Mouse (Mus musculus) MEL (cell line): ENCODE data around the gene Dennd2a. TPM values are rescaled to one million over a fixed set of nuclear protein-coding genes. Genes with fewer than 3 reads are reported as not detected.

Experiments
- DNase-seq: peaks from one replicate; pipeline ENCODE4 v3.0.0; 2011; ENCODE audit warnings: low read depth, low spot score
- H3K27ac ChIP-seq: 2 replicates; pipeline ENCODE4 v1.5.1; 2012; ENCODE audit warnings: low read depth, mild to moderate bottlenecking, control low read depth, low read length, moderate library complexity; ENCODE audit not compliant: control insufficient read depth
- H3K27me3 ChIP-seq, 2 experiments: fragments of 150-350 bp in 1 of 2; sonication (generic) in 1 of 2; 2 replicates each; pipeline ENCODE4 v1.6.1; 2012; ENCODE audit warnings: low read length in 2 of 2, mild to moderate bottlenecking in 2 of 2, improper control_type of control experiment in 1 of 2, moderate library complexity in 1 of 2; ENCODE audit not compliant: insufficient read depth in 2 of 2, control insufficient read depth in 1 of 2
- H3K36me3 ChIP-seq, 2 experiments: 2 replicates each; pipeline ENCODE4 v1.6.1; 2012 to 2014; ENCODE audit warnings: low read length in 2 of 2, improper control_type of control experiment in 1 of 2, inconsistent platforms in 1 of 2, mild to moderate bottlenecking in 1 of 2; ENCODE audit not compliant: insufficient read depth in 2 of 2, control insufficient read depth in 1 of 2
- H3K4me1 ChIP-seq, 2 experiments: fragments of 150-350 bp in 1 of 2; sonication (generic) in 1 of 2; 2 replicates each; pipeline ENCODE4 v1.6.1; 2012; ENCODE audit warnings: low read length in 2 of 2, improper control_type of control experiment in 1 of 2, mild to moderate bottlenecking in 1 of 2; ENCODE audit not compliant: insufficient read depth in 2 of 2, control insufficient read depth in 1 of 2
- H3K4me3 ChIP-seq, 2 experiments: fragments of 150-350 bp in 1 of 2; sonication (generic) in 1 of 2; 2 replicates each; pipeline ENCODE4 v1.5.1; 2012; ENCODE audit warnings: low read depth in 2 of 2, low read length in 2 of 2, mild to moderate bottlenecking in 2 of 2, moderate library complexity in 2 of 2, control low read depth in 1 of 2, improper control_type of control experiment in 1 of 2; ENCODE audit not compliant: control insufficient read depth in 1 of 2, insufficient read depth in 1 of 2
- H3K79me2 ChIP-seq: 2 replicates; pipeline ENCODE4 v1.6.1; 2012; ENCODE audit warnings: mild to moderate bottlenecking, low read length, moderate library complexity; ENCODE audit not compliant: control insufficient read depth, poor library complexity, insufficient read depth
- H3K9ac ChIP-seq: 2 replicates; pipeline ENCODE4 v1.6.1; 2012; ENCODE audit warnings: low read depth, mild to moderate bottlenecking, control low read depth, low read length, moderate library complexity; ENCODE audit not compliant: control insufficient read depth, poor library complexity, severe bottlenecking
- H3K9me3 ChIP-seq: fragments of 150-350 bp; sonication (generic); replicated peaks from 2 replicates; pipeline ENCODE4 v1.6.1; 2012; ENCODE audit warnings: mild to moderate bottlenecking, low read length, improper control_type of control experiment, moderate library complexity; ENCODE audit not compliant: insufficient read depth
- CHD2 ChIP-seq: IDR thresholded peaks from 2 replicates; pipeline ENCODE4 v1.6.1; 2011; ENCODE audit warnings: low read length, improper control_type of control experiment
- E2F4 ChIP-seq: IDR thresholded peaks from 2 replicates; pipeline ENCODE4 v1.6.1; 2011; ENCODE audit warnings: low read depth, low read length, improper control_type of control experiment, borderline replicate concordance
- GATA1 ChIP-seq: IDR thresholded peaks from 2 replicates; pipeline ENCODE4 v1.6.1; 2011; ENCODE audit warnings: low read depth, low read length, improper control_type of control experiment
- MAFK ChIP-seq: IDR thresholded peaks from 2 replicates; pipeline ENCODE4 v1.6.1; 2011; ENCODE audit warnings: low read depth, mild to moderate bottlenecking, low read length, improper control_type of control experiment, borderline replicate concordance
- MXI1 ChIP-seq: IDR thresholded peaks from 2 replicates; pipeline ENCODE4 v1.6.1; 2011; ENCODE audit warnings: mild to moderate bottlenecking, low read depth, low read length, improper control_type of control experiment
- MYC ChIP-seq: IDR thresholded peaks from 2 replicates; pipeline ENCODE4 v1.6.1; 2011; ENCODE audit warnings: low read depth, mild to moderate bottlenecking, low read length, improper control_type of control experiment, moderate library complexity
- NELFE ChIP-seq: IDR thresholded peaks from 2 replicates; pipeline ENCODE4 v1.6.1; 2011; ENCODE audit warnings: low read depth, low read length, improper control_type of control experiment
- POLR2AphosphoS2 ChIP-seq: IDR thresholded peaks from 2 replicates; pipeline ENCODE4 v1.6.1; 2011; ENCODE audit warnings: low read length, improper control_type of control experiment
- UBTF ChIP-seq: IDR thresholded peaks from 2 replicates; pipeline ENCODE4 v1.6.1; 2012; ENCODE audit warnings: low read depth, mild to moderate bottlenecking, inconsistent platforms, low read length, improper control_type of control experiment, moderate library complexity, borderline replicate concordance; ENCODE audit not compliant: insufficient read depth
- USF1 ChIP-seq: IDR thresholded peaks from 2 replicates; pipeline ENCODE4 v1.6.1; 2014; ENCODE audit warnings: low read depth, mild to moderate bottlenecking, inconsistent platforms, low read length, improper control_type of control experiment, moderate library complexity
- ZKSCAN1 ChIP-seq: IDR thresholded peaks from 2 replicates; pipeline ENCODE4 v1.6.1; 2012; ENCODE audit warnings: low read depth, mild to moderate bottlenecking, inconsistent platforms, low read length, improper control_type of control experiment, moderate library complexity
- ZNF384 ChIP-seq: IDR thresholded peaks from 2 replicates; pipeline ENCODE4 v1.6.1; 2012; ENCODE audit warnings: low read depth, mild to moderate bottlenecking, inconsistent platforms, low read length, improper control_type of control experiment
- polyA plus RNA-seq, 2 experiments: library from polyadenylated mRNA; stranded (reverse) in 1 of 2; unstranded in 1 of 2; fragments of >175 nt in 1 of 2; fragments of >200 nt in 1 of 2; gene quantifications; 2 replicates each; pipeline versions ENCODE4 v1.2.1 to v1.2.4; 2012; ENCODE audit warnings: low replicate concordance in 2 of 2, low read depth in 1 of 2; ENCODE audit not compliant: insufficient read length in 2 of 2, insufficient read depth in 1 of 2, missing spikeins in 1 of 2
- total RNA-seq: library from RNA; depleted of rRNA; stranded (reverse); fragments of 300-350 nt; gene quantifications from 2 replicates; pipeline ENCODE4 v1.2.3, GENCODE M21; 2012

Dennd2a gene
- total and polyA plus RNA-seq, 3 experiments: 0.15 TPM; not detected in 2

GRCm38 (mm10) chr6:39450580-39450979 lies 107.1 kb downstream of the Dennd2a start:
- DNase-seq: no peak
- no peak for TF ChIP-seq ZKSCAN1
- no peak for TF ChIP-seq POLR2AphosphoS2
- TF ChIP-seq UBTF: no peak
- TF ChIP-seq NELFE: no peak
- no peak for TF ChIP-seq E2F4
- no peak for TF ChIP-seq MAFK
- no peak for TF ChIP-seq MXI1
- TF ChIP-seq CHD2: no peak
- no peaks in the 10 kb centered on the region for H3K9me3 ChIP-seq
- H3K9ac ChIP-seq: no peak overlapping the region
- no peaks in the 10 kb centered on the region for H3K27me3 ChIP-seq
- H3K4me1 ChIP-seq: peaks cover 0 to 6% of the 10 kb centered on the region in 2 experiments; a peak in 2 of 4 replicates
- no peak overlapping the region for H3K4me3 ChIP-seq
- H3K79me2 ChIP-seq: no peaks in the 10 kb centered on the region
- no peak overlapping the region for H3K27ac ChIP-seq
- peaks cover 0 to 3% of the 10 kb centered on the region in 2 experiments; a peak in 1 of 4 replicates for H3K36me3 ChIP-seq

- H3K9ac ChIP-seq: no peak overlapping the region
- peaks cover 0 to 6% of the 10 kb centered on the region in 2 experiments; a peak in 2 of 4 replicates for H3K4me1 ChIP-seq
- H3K27ac ChIP-seq: no peak overlapping the region
- peaks cover 0 to 3% of the 10 kb centered on the region in 2 experiments; a peak in 1 of 4 replicates for H3K36me3 ChIP-seq
- DNase-seq: peak; percentile 52
- no peaks in the 10 kb centered on the region for H3K79me2 ChIP-seq
- no peaks in the 10 kb centered on the region for H3K9me3 ChIP-seq
- no peaks in the 10 kb centered on the region for H3K27me3 ChIP-seq
- H3K4me3 ChIP-seq: no peak overlapping the region
- no peak for TF ChIP-seq MYC
- TF ChIP-seq GATA1: no peak
- TF ChIP-seq MAFK: peak; percentile 62; the same call in 1 of the 2 replicates
- TF ChIP-seq USF1: no peak
- TF ChIP-seq ZNF384: peak; percentile 70; the same call in 1 of the 2 replicates
Observed at GRCm38 (mm10) chr6:39447429-39448185, 110.1 kb downstream of the Dennd2a start.
